Mouse (Mus musculus) embryonic facial prominence, embryonic 11.5 days (tissue): ENCODE data around the gene Fignl1. TPM values are rescaled to one million over a fixed set of nuclear protein-coding genes. Genes with fewer than 3 reads are reported as not detected.

Experiments used
- ATAC-seq: fragments of 200-750 bp; cut with Nextera tagmentation; replicated peaks from 2 replicates; pipeline ENCODE4 v1.8.0; 2017; ENCODE audit warnings: low read depth; ENCODE audit not compliant: insufficient number of reproducible peaks, low FRiP score, low TSS enrichment
- DNase-seq: peaks from one replicate; pipeline ENCODE4 v3.0.0-alpha.2; 2015; ENCODE audit warnings: low spot score
- H3K27ac ChIP-seq: fragments of 300-500 bp; sonication (generic); replicated peaks from 2 replicates; pipeline ENCODE4 v1.5.1; 2014; ENCODE audit warnings: mild to moderate bottlenecking, low read depth, low read length, control low read depth
- H3K27me3 ChIP-seq: fragments of 300-500 bp; sonication (generic); 2 replicates; pipeline ENCODE4 v1.6.1; 2014; ENCODE audit warnings: mild to moderate bottlenecking, low read length, moderate library complexity, mixed read lengths; ENCODE audit not compliant: control insufficient read depth, insufficient read depth
- H3K36me3 ChIP-seq: fragments of 300-500 bp; sonication (generic); replicated peaks from 2 replicates; pipeline ENCODE4 v1.6.1; 2014; ENCODE audit warnings: low read depth, mild to moderate bottlenecking, low read length, moderate library complexity, mixed read lengths; ENCODE audit not compliant: control insufficient read depth, insufficient read depth
- H3K4me1 ChIP-seq: fragments of 300-500 bp; sonication (generic); 2 replicates; pipeline ENCODE4 v1.6.1; 2014; ENCODE audit warnings: low read length, mixed read lengths; ENCODE audit not compliant: control insufficient read depth, insufficient read depth
- H3K4me2 ChIP-seq: fragments of 300-500 bp; sonication (generic); 2 replicates; pipeline ENCODE4 v1.6.1; 2014; ENCODE audit warnings: low read depth, mild to moderate bottlenecking, control low read depth, low read length, moderate library complexity
- H3K4me3 ChIP-seq: fragments of 300-500 bp; sonication (generic); 2 replicates; pipeline ENCODE4 v1.5.1; 2014; ENCODE audit warnings: low read depth, low read length, control low read depth
- H3K9ac ChIP-seq: fragments of 300-500 bp; sonication (generic); replicated peaks from 2 replicates; pipeline ENCODE4 v1.6.1; 2014; ENCODE audit warnings: mild to moderate bottlenecking, control low read depth, low read length
- H3K9me3 ChIP-seq: fragments of 300-500 bp; sonication (generic); replicated peaks from 2 replicates; pipeline ENCODE4 v1.6.1; 2016; ENCODE audit warnings: mild to moderate bottlenecking, low read length, inconsistent platforms, mixed read lengths; ENCODE audit not compliant: control insufficient read depth
- WGBS: fragments of 180-500 bp; shearing (Covaris S2); extraction: QIAGEN DNeasy Blood & Tissue Kit; methylation state at CpG from one replicate; pipeline ENCODE4 v1.1.7; 2014; 5-methylcytosine and 5-hydroxymethylcytosine counted together
- polyA plus RNA-seq: library from polyadenylated mRNA; unstranded; fragments of >200 nt; fragmentation: Nextera tagmentation; extraction: Ambion mirVana; gene quantifications from 2 replicates; pipeline ENCODE4 v1.2.1, GENCODE M21; 2014

Gene Fignl1
- polyA plus RNA-seq: 103 and 119 TPM in 2 replicates

DNA sequence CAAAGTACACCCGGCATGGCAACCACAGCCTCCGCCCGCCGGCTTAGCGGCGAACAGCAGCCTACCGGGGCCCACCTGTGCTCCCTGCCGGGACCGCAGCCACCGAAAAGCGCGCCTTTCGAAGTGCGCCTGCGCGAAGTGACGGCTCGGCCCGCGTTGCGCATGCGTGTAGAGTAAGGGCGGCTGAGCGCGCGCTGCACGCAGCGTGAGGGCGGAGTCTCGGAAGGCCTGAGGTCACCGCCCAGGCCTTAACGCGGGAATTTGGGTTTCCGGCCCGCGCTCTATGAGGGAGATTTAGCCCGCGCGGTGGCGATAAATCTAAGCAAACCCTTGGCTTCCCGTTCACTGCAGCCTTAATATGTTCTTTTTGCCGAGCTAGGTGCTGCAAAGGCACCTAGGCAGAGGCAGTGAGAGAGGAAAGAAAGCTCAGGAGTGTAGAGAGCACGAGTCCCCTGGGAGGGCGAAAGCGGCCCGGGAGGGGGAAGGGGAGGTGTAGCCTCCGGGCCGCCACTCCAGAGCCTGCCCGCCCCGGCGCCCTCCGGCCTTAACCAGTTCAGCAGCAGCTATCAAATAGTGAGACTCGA lies at the start of gene Fignl1:
Fignl1 (minus strand) TSS at position 143 of the 584 bp plus-strand sequence.
- H3K9me3 ChIP-seq: no peaks in the 10 kb centered on the region
- H3K4me1 ChIP-seq: no peaks in the 10 kb centered on the region
- H3K4me3 ChIP-seq: peak within 1 kb of the TSS; percentile 59
- no peaks in the 10 kb centered on the region; the same call in 1 of the 2 replicates for H3K36me3 ChIP-seq
- H3K27me3 ChIP-seq: no peaks in the 10 kb centered on the region
- peak within 1 kb of the TSS; percentile 82 for H3K9ac ChIP-seq
- H3K4me2 ChIP-seq: peak within 1 kb of the TSS; percentile 67
- DNase-seq (peak; percentile 99), ATAC-seq (peak; percentile 91)
- peak within 1 kb of the TSS; percentile 98 for H3K27ac ChIP-seq
- WGBS: under 1% methylated on average over 53 of the region's 53 CpGs

DNA sequence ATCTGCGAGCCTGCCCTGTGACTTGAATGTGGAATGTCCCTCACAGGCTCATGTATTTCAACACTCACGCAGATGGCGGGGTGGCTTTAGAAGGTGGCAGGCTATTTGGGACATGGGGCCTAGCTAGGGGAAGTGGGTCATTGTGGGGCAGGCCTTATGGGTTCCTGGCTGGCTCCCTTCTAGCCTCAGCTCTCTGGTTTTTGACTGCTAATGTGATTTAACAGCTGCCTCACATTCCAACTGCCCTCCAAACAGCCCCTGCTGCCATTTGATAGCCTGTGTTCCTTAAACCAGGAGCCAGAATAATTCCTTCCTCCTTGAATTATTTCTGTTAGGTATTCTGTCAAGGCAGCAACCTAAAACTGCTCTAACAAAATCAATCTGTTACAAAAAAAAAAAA lies 48.2 kb upstream of the Fignl1 start:
- Histone ChIP-seq H3K36me3 (no peaks in the 10 kb centered on the region), H3K27me3 (no peaks in the 10 kb centered on the region), H3K27ac (no peak overlapping the region)

DNA sequence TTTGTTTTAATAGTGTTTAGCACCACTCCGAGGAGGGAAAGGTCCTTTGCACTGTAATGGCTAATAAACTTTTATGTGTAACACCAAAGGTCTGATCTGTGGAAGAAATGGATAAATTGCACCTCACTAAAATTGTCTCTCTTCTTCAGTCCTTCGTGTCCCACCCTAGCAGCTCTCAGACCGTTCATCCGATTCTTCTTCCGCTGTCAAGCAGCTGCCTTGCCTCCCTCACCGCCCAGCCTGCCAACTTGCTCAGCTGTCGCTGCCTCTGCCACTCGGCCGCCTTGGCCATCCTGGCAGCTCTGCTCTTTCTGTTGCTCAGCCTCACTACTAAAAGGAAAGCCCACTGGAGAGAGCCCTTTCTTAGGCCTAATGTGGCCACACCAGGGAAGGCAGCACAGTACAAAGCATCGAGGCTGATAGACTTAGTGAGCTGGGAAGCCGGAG lies 46.9 kb upstream of the Fignl1 start:
- Histone ChIP-seq H3K4me1 (no peaks in the 10 kb centered on the region), H3K27ac (peak overlapping the region; percentile 53; the same call in 1 of the 2 replicates), H3K36me3 (no peaks in the 10 kb centered on the region), H3K4me3 (no peak overlapping the region), H3K27me3 (no peaks in the 10 kb centered on the region), H3K9me3 (no peaks in the 10 kb centered on the region), H3K9ac (no peak overlapping the region), H3K4me2 (no peak overlapping the region)
- no peak for DNase-seq
- no peak for ATAC-seq
- WGBS: 53% methylated on average over 11 of the region's 11 CpGs

More for the DNA sequence above, 48.2 kb upstream of the Fignl1 start:
- Histone ChIP-seq H3K4me1 (no peaks in the 10 kb centered on the region), H3K9ac (no peak overlapping the region), H3K9me3 (no peaks in the 10 kb centered on the region), H3K4me2 (no peak overlapping the region), H3K4me3 (no peak overlapping the region)
- DNase-seq: no peak
- WGBS: 87% methylated on average over 3 of the region's 3 CpGs
- ATAC-seq: no peak

DNA sequence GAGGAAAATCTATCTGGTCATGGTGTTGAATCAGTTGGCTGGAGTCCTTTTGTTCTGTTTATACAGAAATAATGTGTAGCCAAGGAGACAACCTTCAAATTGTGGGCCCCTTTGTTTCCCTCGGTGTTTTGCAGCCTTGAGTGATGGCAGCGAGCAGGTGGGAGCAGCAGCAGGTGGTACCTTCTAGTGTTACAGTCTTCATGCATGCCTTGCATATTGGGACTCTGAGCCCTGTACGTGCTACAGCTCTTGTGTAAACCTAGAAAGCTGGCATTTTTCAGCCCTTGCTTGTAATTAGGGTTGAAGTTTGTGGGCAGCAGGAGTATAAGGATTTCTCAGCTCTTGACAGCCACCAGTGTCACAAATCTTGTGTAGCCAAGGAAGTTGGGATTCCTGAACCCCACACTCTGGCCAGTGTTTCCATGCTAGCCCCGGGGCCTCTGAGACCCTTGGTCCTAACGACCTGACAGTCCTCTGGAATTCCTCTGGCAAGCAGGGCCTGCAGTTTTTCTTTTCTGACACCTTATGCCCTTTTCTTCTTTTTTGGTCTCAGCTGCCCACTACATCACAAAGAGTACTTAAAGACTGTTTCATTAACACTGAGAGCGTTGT lies 46.4 kb upstream of the Fignl1 start:
- DNase-seq (peak; percentile 75), ATAC-seq (peak; percentile 66; the same call in 1 of the 2 replicates)
- H3K36me3 ChIP-seq: no peaks in the 10 kb centered on the region
- H3K4me3 ChIP-seq: no peak overlapping the region
- H3K27ac ChIP-seq: 0 out of 2 replicates have a peak overlapping the region, but pooled peaks have one; percentile 15
- no peak overlapping the region for H3K4me2 ChIP-seq
- no peaks in the 10 kb centered on the region for H3K27me3 ChIP-seq
- no peaks in the 10 kb centered on the region for H3K9me3 ChIP-seq
- 28% methylated on average over 6 of the region's 6 CpGs for WGBS
- 0 out of 2 replicates have a peak, but pooled peaks cover 2% of the 10 kb centered on the region for H3K4me1 ChIP-seq
- no peak overlapping the region for H3K9ac ChIP-seq

DNA sequence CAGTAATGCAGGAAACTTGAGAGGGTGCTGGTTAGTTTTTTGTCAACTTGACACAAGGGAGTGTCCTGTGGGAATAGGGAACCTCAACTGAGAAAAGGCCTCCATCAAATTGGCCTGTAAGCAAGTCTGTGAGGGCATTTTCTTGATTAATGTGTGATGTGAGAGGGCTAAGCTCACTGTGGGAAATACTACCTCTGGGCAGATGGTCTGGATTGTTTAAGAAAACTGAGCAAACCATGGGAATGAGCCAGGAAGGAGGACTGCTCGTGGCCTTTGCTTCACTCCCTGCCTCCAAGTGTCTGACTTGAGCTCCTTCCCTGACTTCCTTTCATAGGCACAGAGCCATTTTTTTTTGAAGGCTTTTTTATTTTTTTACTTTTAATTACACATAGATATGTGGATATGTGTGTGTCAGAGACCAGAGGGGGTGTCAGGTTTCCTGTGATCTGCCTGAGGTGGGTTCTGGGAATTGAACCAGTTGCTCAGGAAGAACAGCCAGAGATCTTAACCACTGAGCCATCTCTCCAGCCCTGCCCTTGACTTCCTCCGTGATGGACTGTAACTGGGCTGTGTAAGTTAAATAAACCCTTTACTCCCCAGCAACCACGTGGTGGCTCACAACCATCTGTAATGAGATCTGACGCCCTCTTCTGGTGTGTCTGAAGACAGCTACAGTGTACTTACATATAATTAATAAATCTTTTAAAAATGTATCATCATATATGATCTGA lies 45.1 kb upstream of the Fignl1 start:
- Histone ChIP-seq H3K27me3 (no peaks in the 10 kb centered on the region), H3K4me1 (0 out of 2 replicates have a peak, but pooled peaks cover 2% of the 10 kb centered on the region), H3K9ac (no peak overlapping the region), H3K4me3 (no peak overlapping the region), H3K27ac (peak overlapping the region; percentile 16), H3K4me2 (no peak overlapping the region), H3K36me3 (no peaks in the 10 kb centered on the region), H3K9me3 (no peaks in the 10 kb centered on the region)
- peak; percentile 53 for ATAC-seq
- peak; percentile 65 for DNase-seq
- 36% methylated on average over 4 of the region's 4 CpGs for WGBS

DNA sequence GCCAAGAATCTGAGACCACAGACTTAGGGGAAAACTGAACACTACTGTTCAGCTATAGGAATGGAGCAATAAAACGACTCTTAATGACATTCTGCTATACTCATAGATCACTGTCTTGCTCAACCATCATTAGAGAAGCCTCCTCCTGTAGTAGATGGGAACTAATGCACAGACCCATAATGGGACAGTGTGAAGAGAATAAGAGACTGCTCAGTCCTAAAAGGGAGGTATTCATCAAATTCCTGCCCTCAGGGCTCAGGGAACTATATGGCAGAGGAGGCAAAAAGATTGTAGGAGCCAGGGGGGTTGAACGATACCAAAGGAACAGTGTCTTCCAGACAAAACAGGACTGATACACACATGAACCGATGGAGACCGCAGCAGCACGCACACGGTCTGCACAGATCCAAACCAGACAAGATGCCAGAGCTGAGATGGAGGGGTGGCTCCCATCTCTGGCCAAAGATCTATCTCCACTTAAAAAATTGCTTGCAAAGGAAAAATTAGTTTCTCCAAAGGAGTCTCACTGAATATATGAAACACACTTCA lies 43.3 kb upstream of the Fignl1 start:
- no peaks in the 10 kb centered on the region for H3K36me3 ChIP-seq
- WGBS: 62% methylated on average over 6 of the region's 6 CpGs
- no peak overlapping the region for H3K9ac ChIP-seq
- H3K4me3 ChIP-seq: no peak overlapping the region
- no peak for ATAC-seq
- no peak for DNase-seq
- H3K27me3 ChIP-seq: no peaks in the 10 kb centered on the region
- 0 out of 2 replicates have a peak, but pooled peaks cover 2% of the 10 kb centered on the region for H3K4me1 ChIP-seq
- H3K9me3 ChIP-seq: no peaks in the 10 kb centered on the region
- no peak overlapping the region; the same call in 1 of the 2 replicates for H3K27ac ChIP-seq
- H3K4me2 ChIP-seq: no peak overlapping the region

DNA sequence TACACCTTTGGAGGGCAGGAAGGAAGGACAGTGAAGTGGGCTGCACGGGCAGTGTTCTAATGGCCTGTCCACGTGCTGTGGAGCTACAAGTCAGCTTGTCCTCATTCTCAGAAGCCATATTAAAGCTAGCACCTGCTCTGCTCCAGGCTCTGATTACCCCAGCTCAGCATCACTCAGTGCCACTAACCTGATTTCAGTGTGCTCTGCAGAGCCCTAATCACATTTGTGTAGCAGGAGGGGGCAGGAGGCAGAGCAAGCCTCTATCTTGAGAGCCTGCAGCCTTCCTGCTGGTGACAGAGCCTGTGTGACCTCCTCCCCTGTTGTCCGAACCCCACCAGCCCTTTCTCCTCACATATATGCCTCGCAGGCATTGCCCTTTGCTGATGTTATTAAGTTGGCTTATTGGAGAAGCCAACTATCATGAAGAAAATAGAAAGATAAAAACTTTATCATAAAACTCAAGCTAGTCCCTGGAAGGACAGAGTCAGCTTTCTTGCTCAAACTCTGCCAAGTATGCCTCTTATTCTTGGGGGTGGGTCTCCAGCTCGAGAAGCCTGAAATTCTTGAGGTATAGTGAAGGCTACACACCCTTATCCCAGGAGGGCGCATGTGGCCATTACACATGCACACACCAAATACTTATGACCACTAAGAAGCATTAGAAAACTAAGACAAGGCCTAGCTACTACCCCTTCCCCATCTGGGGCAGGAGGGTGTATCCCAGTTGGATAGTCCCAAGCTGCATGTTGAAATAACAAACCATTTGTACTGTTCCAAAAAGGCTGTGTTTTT lies 41.9 kb upstream of the Fignl1 start:
- 67% methylated on average over 6 of the region's 6 CpGs for WGBS
- Histone ChIP-seq H3K9me3 (no peaks in the 10 kb centered on the region), H3K4me1 (0 out of 2 replicates have a peak, but pooled peaks cover 2% of the 10 kb centered on the region), H3K9ac (no peak overlapping the region), H3K27ac (no peak overlapping the region), H3K4me3 (no peak overlapping the region), H3K27me3 (no peaks in the 10 kb centered on the region), H3K4me2 (no peak overlapping the region), H3K36me3 (no peaks in the 10 kb centered on the region)
- DNase-seq (no peak), ATAC-seq (no peak)
